Mouse (Mus musculus) kidney, postnatal 14 days (tissue): ENCODE data around the gene Adk.
"Not testable (repeated sequence)": the region's sequence is repeated elsewhere in the genome, so short reads cannot be mapped to it uniquely, and the experiment has no call there.

Experiments
- DNase-seq: peaks from one replicate; pipeline ENCODE4 v3.0.0; 2022; ENCODE audit warnings: mixed read lengths

Adk gene

DNA sequence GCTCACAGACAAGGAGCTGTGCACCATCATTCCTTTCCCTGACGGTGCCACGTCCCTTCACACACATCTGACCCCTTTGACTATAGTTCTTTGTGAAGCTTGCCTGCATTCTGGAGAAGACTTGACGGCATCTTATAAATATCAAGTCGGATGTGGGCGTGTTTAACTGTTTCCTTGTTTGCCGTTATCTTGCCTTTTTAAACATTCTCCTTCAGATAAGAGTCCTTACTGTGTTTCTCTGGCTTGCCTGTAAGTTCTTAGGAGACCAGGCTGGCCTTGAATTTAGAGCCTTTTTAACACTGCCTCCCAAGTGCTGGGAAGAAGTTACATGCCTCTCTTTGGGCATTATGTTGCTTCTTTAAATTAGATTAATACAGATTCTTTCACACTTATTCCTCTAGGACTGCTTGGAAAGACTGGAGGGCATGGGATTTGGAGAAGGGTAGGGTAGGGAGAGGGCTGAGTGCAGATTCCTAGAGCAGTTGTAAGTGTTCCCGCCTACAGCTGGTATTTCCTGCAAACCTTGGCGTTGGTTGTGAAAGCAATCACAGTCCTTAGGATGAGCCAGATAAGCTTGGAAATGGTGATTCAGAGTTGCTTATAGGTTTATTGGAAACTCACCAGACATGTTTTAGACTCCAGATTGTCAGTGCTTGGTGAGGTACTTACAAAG, 13.3 kb downstream of the Adk start:
- DNase-seq = no peak

DNA sequence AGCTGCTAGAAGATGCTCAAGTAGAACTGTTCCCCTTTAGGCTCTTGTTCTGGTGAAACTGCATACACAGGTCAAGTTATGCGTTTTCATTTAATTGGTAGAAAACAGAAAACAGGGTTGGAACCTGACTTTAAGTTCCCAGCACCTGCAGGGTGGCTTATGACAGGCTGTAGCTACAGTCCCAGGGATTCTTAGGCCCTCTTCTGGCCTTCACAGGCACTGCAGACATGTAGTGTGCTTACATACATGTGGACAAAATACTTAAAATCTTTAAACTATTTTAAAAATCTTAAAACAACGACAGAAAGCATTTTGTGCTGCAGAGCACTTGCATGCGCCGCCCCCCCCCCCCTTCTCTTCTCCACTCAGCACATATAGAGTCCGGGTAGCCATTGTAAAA, 17.2 kb downstream of the Adk start:
- no peak for DNase-seq

DNA sequence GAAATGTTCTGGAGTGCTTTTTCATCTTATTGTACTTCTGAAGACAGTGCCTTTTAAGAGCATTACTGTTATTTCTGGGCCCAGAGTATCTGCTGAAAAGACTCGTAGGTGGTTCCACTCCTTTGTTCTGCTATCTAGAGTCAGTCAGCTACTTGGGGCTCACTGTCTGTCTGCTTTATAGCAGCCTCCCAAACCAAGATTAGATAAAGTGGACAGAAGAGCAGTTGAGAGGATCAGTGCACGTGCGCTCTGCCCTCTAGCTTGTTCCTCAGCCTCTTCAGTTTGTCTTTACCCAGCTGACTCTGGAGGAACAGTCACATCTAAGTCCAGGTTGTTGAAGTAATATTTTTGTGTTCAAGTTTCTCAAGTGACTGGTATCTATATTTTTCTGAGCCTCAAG, 21.6 kb downstream of the Adk start:
- no peak for DNase-seq

DNA sequence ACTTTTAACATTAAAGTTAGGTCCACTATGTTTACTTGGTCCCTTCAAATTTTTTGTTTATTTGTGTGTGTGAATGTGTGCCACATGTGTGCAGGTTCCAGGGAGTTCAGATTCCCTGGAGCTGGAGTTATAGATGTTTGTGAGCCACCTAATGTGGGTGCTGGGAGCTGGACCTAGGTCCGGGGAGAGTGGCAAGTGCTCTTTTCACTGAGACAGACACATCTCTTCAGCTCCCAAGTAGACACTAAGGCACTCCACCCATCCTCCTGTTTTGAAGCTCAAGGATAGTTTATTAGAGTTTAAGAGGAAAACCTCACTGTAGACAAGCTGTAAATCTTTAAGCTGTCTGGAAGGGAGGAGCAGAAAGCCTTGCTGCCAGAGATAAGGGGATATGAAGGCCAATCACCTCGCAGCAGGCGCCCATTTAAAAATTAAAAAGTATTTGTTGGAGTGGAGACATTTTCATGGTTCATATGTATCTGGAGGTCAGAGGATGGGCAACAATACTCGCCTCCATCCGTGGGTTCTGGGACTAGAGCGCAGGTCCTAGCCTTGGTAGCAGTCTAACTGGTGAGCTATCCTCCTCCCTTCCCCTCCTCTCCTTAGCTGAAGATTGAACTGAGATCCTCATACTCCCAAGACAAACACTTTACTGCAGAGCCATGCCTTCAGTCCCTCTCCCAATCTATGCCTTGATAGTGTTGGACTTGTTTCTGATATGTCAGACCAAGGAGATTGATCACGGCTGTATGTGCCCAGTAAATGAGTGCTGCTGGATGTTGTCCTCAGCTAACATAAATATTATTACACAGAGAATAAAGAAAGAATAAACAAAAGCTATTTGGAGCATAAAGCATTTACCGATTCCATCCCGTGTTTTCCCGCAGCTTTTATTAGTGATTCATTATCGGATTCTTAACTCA, 22.3 kb downstream of the Adk start:
- no peak for DNase-seq

DNA sequence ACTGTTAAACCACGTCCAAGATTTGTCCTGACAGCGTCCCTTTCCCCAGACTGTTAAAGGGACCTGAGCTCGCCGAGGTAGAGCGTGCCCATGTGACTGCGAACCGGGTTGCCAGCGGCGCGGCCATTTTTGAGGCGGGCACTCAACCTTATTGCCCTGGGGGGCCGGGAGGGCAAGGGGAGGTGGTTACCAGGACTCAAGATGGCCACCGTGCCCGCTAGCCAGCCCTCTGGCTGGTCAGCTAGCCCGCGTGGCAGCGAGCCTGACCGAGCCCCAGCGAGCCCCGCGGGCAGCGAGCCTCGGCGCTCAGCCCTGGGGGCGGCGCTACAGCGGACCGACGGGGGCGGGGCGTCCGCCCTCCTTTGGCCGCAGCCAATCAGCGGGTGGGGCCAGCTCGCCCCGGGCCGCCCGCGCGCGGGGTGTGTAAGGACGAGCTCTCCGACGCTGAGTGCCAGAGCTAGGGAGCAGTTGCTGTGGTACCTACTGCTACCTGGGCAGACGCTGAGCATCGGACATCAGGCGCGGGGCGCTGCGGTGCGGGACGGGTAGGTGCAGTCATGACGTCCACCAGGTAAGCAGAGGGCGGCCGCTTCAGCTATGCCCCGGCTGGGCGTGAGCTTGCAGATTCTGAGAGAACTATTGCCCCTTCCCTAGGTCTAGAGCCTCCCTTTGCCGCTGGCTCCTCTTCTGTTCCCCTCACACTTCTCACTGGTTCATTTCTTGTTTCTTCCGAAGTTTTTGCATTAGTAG, 23.6 kb downstream of the Adk start:
- DNase-seq = peak; percentile 95

DNA sequence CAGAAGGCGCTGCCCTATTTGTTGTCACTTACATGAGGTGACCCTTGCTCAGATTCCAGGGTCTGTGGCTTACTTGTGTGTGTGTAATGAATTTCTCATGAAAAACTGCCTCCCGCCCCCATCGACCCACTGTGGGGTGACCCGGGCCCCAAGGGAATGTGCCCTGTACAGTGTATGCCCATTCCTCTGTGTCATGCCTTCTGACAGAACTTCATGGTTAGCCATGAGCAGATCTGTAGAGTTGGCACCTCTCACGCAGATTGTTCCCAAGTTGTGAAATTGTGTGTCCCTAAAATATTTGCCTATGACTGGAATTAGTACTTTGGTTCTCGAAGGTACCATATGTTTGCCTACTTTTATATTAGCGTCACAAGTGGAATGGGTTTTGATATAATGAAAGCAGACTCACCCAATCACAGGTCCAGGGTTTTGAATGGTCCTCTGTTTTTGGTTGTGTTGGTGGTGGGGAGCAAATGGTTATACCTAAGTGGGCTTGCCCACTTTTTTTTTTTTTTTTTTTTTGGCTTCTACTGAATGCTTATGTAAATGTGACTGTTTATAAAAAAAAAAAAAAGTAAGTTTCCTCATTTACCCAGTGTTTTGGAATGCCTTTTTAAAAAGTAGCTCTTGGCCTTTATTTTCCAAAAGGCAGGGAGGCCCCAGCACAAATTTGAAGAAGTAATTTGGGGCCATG, 24.3 kb downstream of the Adk start:
- no peak for DNase-seq

DNA sequence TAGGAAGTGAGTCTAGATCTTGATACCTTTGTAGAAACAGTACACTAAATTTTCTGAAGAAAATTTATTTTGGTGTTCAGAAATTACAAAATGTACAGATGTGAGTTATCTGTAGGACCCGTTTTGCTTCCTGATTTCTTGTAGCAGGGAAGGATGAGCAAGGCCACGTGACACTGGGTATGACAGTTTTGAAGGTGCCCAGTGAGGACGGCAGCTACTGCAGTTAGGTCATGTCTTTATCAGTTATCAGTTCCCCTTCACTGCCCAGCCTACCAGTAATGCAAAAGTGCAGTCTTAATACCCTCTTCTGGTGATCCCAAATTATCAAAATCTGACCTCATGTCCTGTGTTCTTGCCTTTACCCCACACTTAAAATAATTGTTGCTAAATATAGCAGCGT, 25.6 kb downstream of the Adk start:
- DNase-seq = no peak

DNA sequence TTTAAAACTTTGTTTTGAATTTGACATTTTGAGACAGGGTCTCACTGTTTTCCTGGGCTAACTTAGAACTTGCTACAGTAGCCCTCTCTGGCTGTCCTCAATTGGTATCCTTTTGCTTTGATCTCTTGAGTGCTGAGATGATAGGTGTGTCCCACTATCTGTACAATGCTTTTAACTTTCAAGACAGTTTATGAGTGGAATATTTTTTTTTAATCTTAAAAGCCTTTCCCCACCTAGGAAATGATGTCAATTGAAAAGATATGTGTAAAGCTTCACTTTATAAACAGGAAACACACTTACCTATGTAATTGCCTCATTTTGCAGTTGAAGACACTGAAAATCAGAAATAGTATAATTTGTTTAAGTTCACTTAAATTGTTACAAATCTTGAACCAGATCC, 26.1 kb downstream of the Adk start:
- no peak for DNase-seq

DNA sequence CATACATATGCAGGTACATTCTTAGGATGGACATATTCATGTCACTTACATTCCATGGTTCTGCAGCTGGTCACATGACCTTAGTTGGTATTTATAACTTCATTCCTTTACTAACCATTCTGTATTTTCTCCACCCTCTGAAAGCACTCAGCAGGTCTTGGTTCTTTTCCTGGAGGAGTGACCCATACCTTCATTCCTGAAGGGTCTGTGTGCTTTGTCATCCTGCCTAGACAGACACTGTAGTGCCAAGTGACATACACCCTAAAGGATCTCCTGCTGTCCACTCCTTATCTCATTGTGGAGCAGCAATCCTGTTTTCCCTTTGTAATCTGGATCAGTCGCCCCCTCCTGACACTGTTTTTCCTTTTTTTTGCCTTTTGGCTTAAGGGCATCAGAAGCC, 30.4 kb downstream of the Adk start:
- DNase-seq = no peak

DNA sequence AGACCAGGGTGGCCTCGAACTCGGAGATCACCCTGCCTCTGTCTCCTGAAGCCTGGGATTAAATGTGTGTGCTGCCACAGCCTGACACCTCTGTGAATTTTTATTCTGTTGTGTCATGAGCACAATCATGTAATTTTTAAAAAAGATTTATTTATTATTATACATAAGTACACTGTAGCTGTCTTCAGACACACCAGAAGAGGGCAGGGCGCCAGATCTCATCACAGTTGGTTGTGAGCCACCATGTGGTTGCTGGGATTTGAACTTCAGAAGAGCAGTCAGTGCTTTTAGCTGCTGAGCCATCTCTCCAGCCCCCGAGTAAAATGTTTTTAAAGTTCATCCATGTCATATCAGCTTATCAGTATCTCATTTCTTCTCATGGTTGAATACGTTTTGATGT, 33.3 kb downstream of the Adk start:
- no peak for DNase-seq

DNA sequence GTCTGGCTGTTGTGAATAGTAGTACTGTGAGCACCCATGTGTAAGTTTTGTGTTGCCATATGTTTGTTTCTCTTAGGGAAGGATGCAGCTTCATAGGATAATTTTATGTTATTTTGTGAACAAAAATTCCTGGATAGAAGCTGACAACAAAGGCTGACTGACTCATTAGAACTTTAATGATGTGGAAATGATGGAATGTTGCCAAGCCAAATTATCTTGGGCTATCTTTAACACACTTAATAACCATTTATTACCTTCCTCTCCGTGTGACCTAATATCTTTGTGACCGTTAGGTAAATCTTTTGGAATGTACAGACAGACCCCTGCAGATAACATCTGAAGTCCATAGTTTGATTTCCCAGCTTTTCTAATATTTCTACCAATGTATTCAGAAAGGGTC, 33.7 kb downstream of the Adk start:
- no peak for DNase-seq

DNA sequence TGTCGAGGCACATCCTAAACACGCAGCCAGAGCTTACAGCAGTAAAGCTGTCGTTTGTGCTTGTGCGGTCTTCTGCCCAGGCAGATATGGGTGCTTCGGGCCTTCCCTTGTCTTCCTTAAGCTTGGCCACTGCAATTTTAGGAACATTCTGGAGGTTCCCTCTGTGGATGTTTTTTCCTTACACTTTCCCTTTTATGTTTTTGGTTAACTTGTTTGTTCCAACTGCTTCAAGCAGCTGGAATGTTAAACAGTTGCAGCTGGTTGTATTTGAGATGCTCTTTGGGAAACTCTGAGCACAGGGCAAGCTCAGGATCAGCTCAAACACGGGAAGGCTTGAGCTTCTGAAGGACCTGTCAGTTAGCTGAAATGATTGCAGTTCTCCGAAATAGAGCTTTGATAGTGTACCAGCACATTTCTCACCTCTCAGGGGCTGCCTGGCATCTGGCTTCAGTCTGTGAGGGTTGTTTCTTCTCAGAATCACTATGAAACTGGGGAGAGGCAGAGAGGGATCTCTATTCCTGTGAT, 34.5 kb downstream of the Adk start:
- DNase-seq = no peak

DNA sequence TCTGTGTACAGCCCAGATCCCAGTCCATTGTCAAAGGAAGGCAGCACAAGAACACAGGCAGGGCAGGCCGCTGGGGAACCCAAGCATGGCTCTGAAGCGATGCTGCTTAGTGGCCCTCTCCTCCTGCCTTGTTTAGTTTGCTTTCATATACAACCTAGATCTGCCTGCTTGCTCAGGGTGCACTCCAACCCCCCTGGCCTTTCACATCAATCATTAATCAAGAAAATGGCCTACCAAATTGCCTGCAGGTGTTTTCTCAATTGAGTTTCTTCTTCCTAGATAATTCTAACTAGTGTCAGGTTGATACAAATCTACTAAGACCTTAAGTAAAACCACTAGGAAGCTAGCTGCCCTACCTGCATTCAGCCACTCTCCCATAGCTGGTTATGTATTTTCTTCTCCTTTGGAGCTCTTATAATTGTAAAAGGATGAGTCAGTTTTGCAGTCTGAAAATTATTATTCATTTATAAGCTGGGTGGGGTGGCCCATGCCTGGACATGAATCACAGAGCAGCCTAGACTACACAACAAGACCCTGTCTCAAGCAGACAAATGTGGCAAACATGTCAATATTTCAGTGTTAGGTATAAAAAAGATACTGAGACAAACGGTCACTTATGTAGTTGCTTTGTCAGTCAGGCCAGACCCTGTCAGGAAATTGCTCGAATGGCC, 35.2 kb downstream of the Adk start:
- peak; percentile 25 for DNase-seq

DNA sequence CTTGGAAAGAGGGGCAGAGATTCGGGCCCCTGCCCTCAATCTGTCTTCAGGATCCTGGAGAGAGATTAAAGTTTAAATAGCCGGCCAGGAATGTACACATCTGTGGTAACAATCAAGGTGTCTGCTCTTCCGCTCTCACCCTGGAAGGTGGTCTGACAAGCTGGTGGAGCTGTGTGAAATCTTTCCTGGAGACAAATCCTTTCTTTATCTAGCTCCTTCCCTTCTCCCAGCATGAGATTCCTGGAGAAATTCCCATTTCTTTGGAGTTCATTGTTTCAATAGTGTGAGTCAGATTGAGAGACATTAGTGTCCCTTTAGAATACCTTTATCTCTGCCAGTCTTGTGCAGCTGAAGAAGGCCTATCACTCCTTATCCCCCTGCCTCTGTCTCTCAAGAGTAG, 36.4 kb downstream of the Adk start:
- no peak for DNase-seq

DNA sequence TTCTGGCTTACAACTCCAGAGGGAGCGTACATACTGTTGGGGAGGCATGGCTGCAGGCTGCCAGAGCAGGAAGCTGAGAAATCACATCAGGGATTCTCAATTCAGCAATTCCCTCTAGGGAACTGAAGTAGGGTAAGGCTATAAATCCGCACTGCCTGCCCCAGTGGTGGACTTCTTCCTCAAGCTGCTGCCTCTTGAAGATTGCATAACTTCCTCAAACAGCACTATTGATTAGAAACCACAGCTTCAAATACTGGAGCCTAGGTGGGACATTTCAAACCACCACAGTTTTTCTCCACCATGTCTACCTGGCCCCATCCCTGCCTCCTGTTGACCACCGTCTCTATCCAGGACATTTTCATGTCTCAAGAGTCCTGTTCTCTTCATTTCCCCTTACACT, 38.0 kb downstream of the Adk start:
- DNase-seq = no peak

DNA sequence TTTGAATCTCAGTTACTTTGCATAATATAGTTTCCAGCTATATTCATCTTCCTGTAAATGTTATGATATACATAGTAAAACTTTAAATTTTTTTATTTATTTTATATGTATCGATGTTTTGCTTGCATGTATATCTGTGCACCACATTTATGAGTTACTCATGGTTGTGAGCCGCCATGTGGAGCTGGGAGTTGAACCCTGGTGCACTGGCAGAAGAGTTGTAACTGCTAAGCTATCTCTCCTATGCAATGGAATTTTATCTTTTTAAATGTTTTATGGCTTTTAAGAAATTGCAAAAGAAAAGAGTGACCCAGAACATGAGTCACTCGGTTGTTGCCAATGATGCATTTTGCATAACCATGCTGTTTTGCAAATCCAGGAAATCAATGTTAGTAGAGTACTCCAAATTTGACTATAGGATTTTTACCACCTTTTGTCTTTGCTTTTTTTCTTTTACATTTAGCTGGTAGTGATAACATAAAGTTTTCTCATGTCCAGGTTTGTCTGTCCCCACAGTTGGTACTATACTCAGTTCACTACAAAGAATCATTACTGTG, 38.6 kb downstream of the Adk start:
- DNase-seq = no peak

DNA sequence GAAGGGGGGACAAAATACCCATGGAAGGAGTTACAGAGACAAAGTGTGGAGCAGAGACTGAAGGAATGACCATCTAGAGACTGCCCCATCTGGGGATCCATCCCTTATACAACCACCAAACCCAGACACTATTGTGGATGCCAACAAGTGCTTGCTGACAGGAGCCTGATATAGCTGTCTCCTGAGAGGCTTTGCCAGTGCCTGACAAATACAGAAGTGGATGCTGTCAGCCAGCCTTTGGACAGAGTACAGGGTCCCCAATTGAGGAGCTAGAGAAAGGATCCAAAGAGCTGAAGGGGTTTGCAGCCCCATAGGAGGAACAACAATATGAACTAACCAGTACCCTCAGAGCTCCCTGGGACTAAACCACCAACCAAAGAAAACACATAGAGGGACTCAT, 41.8 kb downstream of the Adk start:
- not testable (repeated sequence) for DNase-seq

DNA sequence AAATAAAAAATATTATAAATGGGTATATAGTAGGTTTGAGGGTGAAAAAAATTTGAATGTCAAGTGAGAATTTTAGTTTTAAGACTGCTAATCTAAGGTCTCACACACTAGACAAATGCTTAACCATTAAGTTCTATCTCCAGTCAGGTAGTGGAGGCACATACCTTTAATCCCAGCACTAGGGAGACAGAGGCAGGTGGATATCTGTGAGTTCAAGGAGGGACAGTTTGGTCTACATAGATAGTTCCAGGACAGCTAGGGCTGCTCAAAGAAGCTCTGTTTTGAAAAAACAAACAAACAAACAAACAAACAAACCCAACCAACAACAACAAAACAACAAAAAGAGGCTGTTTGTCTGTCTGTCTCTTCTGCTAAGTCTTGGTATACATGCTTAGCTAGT, 43.9 kb downstream of the Adk start:
- no peak for DNase-seq

DNA sequence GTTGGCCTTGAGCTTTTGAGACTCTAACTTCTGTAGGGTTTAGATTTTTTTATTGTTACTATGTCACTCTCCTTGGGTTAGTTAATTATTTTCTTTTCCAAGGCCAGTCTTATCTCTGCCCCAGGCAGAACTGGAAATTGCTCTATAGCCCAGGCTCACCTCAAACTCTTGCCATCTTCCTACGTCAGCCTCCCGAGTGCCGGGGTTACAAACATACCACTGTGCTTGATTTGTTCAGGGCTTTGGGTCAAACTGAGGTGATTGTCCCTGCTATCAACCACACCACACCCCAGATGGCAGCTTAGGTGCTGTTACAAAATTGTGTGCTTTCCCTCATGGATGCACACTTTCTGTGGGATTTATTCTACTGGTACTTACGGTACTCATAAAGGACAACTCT, 44.3 kb downstream of the Adk start:
- DNase-seq = peak; percentile 20

DNA sequence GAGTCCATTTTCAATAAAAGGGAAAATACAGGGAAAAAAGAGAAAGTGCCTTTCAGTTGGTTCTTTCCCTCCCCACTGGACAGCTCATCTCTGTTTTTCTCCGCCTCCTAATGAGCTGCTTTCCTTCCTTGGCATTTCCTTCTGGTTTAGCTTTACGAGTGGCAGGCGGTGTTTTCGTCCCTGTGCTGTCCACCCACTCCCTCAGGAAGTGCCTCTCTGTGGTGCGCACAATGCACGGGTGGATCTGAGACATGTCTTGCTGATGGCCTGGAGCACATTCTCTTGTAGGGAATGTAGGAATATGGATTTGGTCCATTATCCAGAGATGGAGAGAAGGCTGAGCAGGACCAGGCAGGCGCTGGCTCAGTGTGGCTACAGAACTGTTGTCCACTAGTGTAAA, 47.0 kb downstream of the Adk start:
- peak; percentile 34 for DNase-seq

DNA sequence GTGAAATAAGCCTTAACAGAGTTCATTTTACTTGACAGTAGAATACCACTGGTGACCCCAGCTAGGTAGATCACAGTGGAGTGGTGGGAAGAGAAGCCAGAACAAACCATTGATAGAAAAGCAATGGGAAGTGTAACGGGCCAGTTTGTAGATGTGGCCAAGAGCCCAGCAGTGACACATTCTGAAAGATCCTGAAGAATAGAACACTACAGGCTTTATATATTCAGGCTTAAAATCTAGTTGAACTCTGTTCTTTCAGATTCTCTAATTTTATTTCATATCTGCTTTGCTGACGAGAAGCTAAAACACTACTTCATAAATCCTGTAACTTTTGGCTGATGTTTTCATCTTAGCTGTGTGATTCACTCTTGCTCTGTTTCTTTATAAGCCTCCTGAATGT, 48.5 kb downstream of the Adk start:
- DNase-seq = no peak

DNA sequence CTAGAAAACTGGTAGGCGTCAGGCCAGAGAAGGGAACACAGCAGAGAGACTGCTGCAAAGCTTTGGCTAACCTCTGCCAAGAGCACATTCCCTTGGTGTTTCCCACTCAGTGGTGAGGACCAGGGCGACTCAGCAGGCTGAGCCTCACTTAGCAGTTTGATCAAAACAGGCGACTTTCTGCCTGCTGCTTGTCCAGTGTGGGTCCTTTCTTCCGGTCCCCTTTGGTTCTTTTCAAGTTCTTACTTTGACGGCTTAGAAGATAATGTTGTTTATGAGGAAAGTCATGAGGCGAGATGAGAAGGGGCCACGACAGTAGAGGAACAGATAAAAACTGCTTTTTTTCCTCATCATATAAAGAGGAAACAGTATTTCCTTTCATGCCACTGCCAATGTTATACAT, 49.2 kb downstream of the Adk start:
- peak; percentile 33 for DNase-seq
